ENCODE assay signal across 26 mouse cellular contexts in the genomic region with DNA sequence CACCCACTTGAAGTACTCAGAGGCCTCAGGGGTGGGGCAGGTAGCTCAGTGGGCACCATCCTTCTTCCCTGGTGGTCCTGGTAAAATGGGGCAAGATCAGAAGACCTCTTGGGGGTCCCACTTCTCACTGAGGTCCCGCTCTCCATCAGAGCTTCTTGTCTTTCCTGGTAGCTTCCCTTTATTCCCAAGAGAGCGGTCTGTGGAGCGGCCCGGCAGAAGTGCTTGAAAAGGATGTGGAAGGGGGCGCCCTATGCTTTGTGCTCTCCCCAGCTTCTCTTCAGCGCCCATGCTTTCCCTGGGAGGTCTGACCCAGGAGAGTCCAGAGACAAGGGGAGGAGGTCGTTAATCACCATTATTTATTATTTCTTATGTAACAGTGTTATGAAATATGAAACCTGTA. TPM values are rescaled to one million over a fixed set of nuclear protein-coding genes. Genes with fewer than 3 reads are reported as not detected.
DNase-seq lines count a peak whose midpoint lies in the region; ATAC-seq and TF ChIP-seq lines count a peak whose summit lies in the region.
"Had no signal": no experiment of that assay in that cellular context is flagged by ENCODE, and none has a peak within 500 bp of the region (broad histone marks: within the 10 kb centered on the region; RNA-seq: fewer than 3 reads in every experiment).

No protein-coding gene starts in this region.

- no peak for ATAC-seq in lung, embryonic 14.5 days (ENCODE audit: insufficient read depth)
- no peak for ATAC-seq in limb, embryonic 11.5 days (ENCODE audit: insufficient number of reproducible peaks, low FRiP score, low TSS enrichment, low read depth)
- ATAC-seq: CD4-positive, CD25-positive, alpha-beta regulatory T cell, adult 4 months; forebrain, embryonic 16.5 days; inflammation-experienced regulatory T-cells, adult 6 months; lung, postnatal 0 days had no signal

- no peak overlapping the region for H3K4me2 ChIP-seq in lung, embryonic 14.5 days
- peak overlapping the region; percentile 18; the same call in 1 of the 2 replicates for H3K4me2 ChIP-seq in limb, embryonic 11.5 days (ENCODE audit: low read depth, severe bottlenecking)
- H3K4me2 ChIP-seq: hindbrain, embryonic 14.5 days; limb, embryonic 13.5 days; liver, embryonic 11.5 days had no signal

- H3K27me3 ChIP-seq in heart, embryonic 10.5 days (ENCODE audit: insufficient read depth, poor library complexity, severe bottlenecking) = peaks cover 34% of the 10 kb centered on the region
- no peaks in the 10 kb centered on the region for H3K27me3 ChIP-seq in lung, embryonic 14.5 days (ENCODE audit: insufficient read depth, low read length)
- peaks cover 70% of the 10 kb centered on the region for H3K27me3 ChIP-seq in embryonic facial prominence, embryonic 10.5 days (replicated peaks; ENCODE audit: low read depth, poor library complexity, severe bottlenecking)
- no peaks in the 10 kb centered on the region for H3K27me3 ChIP-seq in limb, embryonic 11.5 days (ENCODE audit: control insufficient read depth, insufficient read depth, low read length)
- no peaks in the 10 kb centered on the region for H3K27me3 ChIP-seq in cerebellum, adult 2 months (ENCODE audit: control insufficient read depth, insufficient read depth, low read length)
- H3K27me3 ChIP-seq: limb, embryonic 13.5 days had no signal

- WGBS in heart, embryonic 10.5 days = 76% methylated on average over 7 of the region's 7 CpGs
- 45% methylated on average over 7 of the region's 7 CpGs for WGBS in lung, embryonic 14.5 days
- WGBS in embryonic facial prominence, embryonic 10.5 days = 63% methylated on average over 7 of the region's 7 CpGs
- 60% methylated on average over 7 of the region's 7 CpGs for WGBS in limb, embryonic 11.5 days
- 91% methylated on average over 7 of the region's 7 CpGs for WGBS in cerebellum, adult 2 months

- TF ChIP-seq POLR2A in cerebellum, adult 2 months (IDR thresholded peaks at IDR 0.05; ENCODE audit: borderline replicate concordance, insufficient read depth, low read length) = no peak

- TF ChIP-seq CTCF in lung, embryonic 14.5 days (IDR thresholded peaks at IDR 0.05; ENCODE audit: low read depth) = no peak
- TF ChIP-seq CTCF in cerebellum, adult 2 months (IDR thresholded peaks at IDR 0.05; ENCODE audit: borderline replicate concordance, insufficient read depth, low read depth, low read length) = no peak

- H3K4me1 ChIP-seq in heart, embryonic 10.5 days = peaks cover 66% of the 10 kb centered on the region
- H3K4me1 ChIP-seq in lung, embryonic 14.5 days (ENCODE audit: insufficient read depth) = peaks cover 49% of the 10 kb centered on the region
- peaks cover 85% of the 10 kb centered on the region for H3K4me1 ChIP-seq in embryonic facial prominence, embryonic 10.5 days
- H3K4me1 ChIP-seq in limb, embryonic 11.5 days (ENCODE audit: control insufficient read depth, insufficient read depth, low read length) = peaks cover 42% of the 10 kb centered on the region
- peaks cover 7% of the 10 kb centered on the region; the same call in 1 of the 2 replicates for H3K4me1 ChIP-seq in cerebellum, adult 2 months (ENCODE audit: control insufficient read depth, insufficient read depth, low read length)

- H3K9ac ChIP-seq in lung, embryonic 14.5 days = peak overlapping the region; percentile 1
- no peak overlapping the region for H3K9ac ChIP-seq in limb, embryonic 11.5 days (ENCODE audit: low read length)
- H3K9ac ChIP-seq: hindbrain, embryonic 14.5 days had no signal

- H3K9me3 ChIP-seq in heart, embryonic 10.5 days = no peaks in the 10 kb centered on the region
- H3K9me3 ChIP-seq in lung, embryonic 14.5 days (ENCODE audit: low read depth, low read length) = no peaks in the 10 kb centered on the region
- H3K9me3 ChIP-seq in embryonic facial prominence, embryonic 10.5 days = no peaks in the 10 kb centered on the region
- H3K9me3 ChIP-seq in limb, embryonic 11.5 days (ENCODE audit: control insufficient read depth, low read length) = no peaks in the 10 kb centered on the region
- H3K9me3 ChIP-seq: limb, embryonic 13.5 days had no signal

- H3K4me3 ChIP-seq in heart, embryonic 10.5 days = no peak overlapping the region
- H3K4me3 ChIP-seq in lung, embryonic 14.5 days (ENCODE audit: low read depth, low read length) = no peak overlapping the region
- peak overlapping the region; percentile 28; the same call in 1 of the 2 replicates for H3K4me3 ChIP-seq in embryonic facial prominence, embryonic 10.5 days
- no peak overlapping the region for H3K4me3 ChIP-seq in limb, embryonic 11.5 days (ENCODE audit: low read depth, low read length)
- no peak overlapping the region for H3K4me3 ChIP-seq in cerebellum, adult 2 months (replicated peaks; ENCODE audit: insufficient read depth, low read depth, low read length)
- H3K4me3 ChIP-seq: limb, embryonic 13.5 days had no signal

- DNase-seq in heart, embryonic 10.5 days (ENCODE audit: low spot score) = no peak
- no peak for DNase-seq in heart, postnatal 36 days
- DNase-seq in lung, embryonic 14.5 days = no peak
- no peak for DNase-seq in lung, postnatal 10 days
- no peak for DNase-seq in embryonic facial prominence, embryonic 10.5 days (ENCODE audit: low spot score)
- DNase-seq in limb, embryonic 11.5 days (ENCODE audit: low spot score) = peak; percentile 25
- DNase-seq in cerebellum, adult 2 months = no peak
- DNase-seq: adrenal gland, postnatal 36 days; cerebellum, adult 8-10 months; cerebellum, postnatal 25 days; gastrocnemius, postnatal 10 days; heart, postnatal 4 days; kidney, adult 8-10 months; kidney, postnatal 25 days; midbrain, embryonic 14.5 days; right cerebral cortex, adult 18-20 months; right cerebral cortex, postnatal 4 days had no signal

- peak overlapping the region; percentile 37; the same call in 1 of the 2 replicates for H3K27ac ChIP-seq in heart, embryonic 10.5 days
- peak overlapping the region; percentile 61 for H3K27ac ChIP-seq in lung, embryonic 14.5 days (ENCODE audit: low read depth)
- peak overlapping the region; percentile 60 for H3K27ac ChIP-seq in embryonic facial prominence, embryonic 10.5 days (replicated peaks)
- no peak overlapping the region for H3K27ac ChIP-seq in limb, embryonic 11.5 days (replicated peaks; ENCODE audit: low read depth, low read length)
- H3K27ac ChIP-seq in cerebellum, adult 2 months (ENCODE audit: insufficient read depth, low read length) = no peak overlapping the region
- H3K27ac ChIP-seq: hindbrain, embryonic 14.5 days; limb, embryonic 13.5 days; macrophage had no signal

- intact Hi-C loops in heart, postnatal 36 days (cut with DNase I) = no loop called here

- no peaks in the 10 kb centered on the region for H3K36me3 ChIP-seq in heart, embryonic 10.5 days
- H3K36me3 ChIP-seq in lung, embryonic 14.5 days (ENCODE audit: insufficient read depth) = no peaks in the 10 kb centered on the region
- no peaks in the 10 kb centered on the region for H3K36me3 ChIP-seq in embryonic facial prominence, embryonic 10.5 days (replicated peaks)
- no peaks in the 10 kb centered on the region for H3K36me3 ChIP-seq in limb, embryonic 11.5 days (ENCODE audit: control insufficient read depth, insufficient read depth, low read length)
- H3K36me3 ChIP-seq: limb, embryonic 13.5 days had no signal

RNA-seq across cellular contexts. Expression of gene Pgf, which starts 19.8 kb away (rescaled TPM):
- 9.3 and 13.6 TPM in 2 replicates for polyA plus RNA-seq in heart, embryonic 10.5 days (2016; fragmentation: Nextera tagmentation; extraction: Ambion mirVana)
- 1 to 10 TPM; 3.4 to 4.6 TPM for total RNA-seq in heart, postnatal 36 days (2021)
- polyA plus RNA-seq in lung, embryonic 14.5 days (2014; fragmentation: Nextera tagmentation; extraction: Ambion mirVana) = 10.9 and 14.6 TPM in 2 replicates
- 9.3 and 9.8 TPM in 2 replicates for polyA plus RNA-seq in embryonic facial prominence, embryonic 10.5 days (2016; fragmentation: Nextera tagmentation; extraction: Ambion mirVana)
- polyA plus RNA-seq in limb, embryonic 11.5 days (2014; fragmentation: Nextera tagmentation; extraction: Ambion mirVana) = 13.4 and 13.5 TPM in 2 replicates
- 5.1 and 6.1 TPM in 2 replicates for polyA plus RNA-seq in cerebellum, adult 2 months (2012; rRNA removed)
- total RNA-seq: megakaryocyte-erythroid progenitor cell, adult 5-6 weeks had no signal
- polyA plus RNA-seq: CD4-positive, CD25-positive, alpha-beta regulatory T cell, adult 4 months; inflammation-experienced regulatory T-cells, adult 6 months had no signal

RNA-seq across cellular contexts. Expression of gene Eif2b2, which starts 21.9 kb away (rescaled TPM):
- polyA plus RNA-seq in heart, embryonic 10.5 days (2016; fragmentation: Nextera tagmentation; extraction: Ambion mirVana) = 71.5 and 91.3 TPM in 2 replicates
- total RNA-seq in heart, postnatal 36 days (2021) = 10 to 100 TPM; 42.7 to 47.7 TPM
- polyA plus RNA-seq in lung, embryonic 14.5 days (2014; fragmentation: Nextera tagmentation; extraction: Ambion mirVana) = 91.4 and 99.9 TPM in 2 replicates
- 119 and 122 TPM in 2 replicates for polyA plus RNA-seq in embryonic facial prominence, embryonic 10.5 days (2016; fragmentation: Nextera tagmentation; extraction: Ambion mirVana)
- 102 and 103 TPM in 2 replicates for polyA plus RNA-seq in limb, embryonic 11.5 days (2014; fragmentation: Nextera tagmentation; extraction: Ambion mirVana)
- 105 and 109 TPM in 2 replicates for polyA plus RNA-seq in cerebellum, adult 2 months (2012; rRNA removed)

RNA-seq across cellular contexts. Expression of gene Rps6kl1, which starts 46.3 kb away (rescaled TPM):
- 1.4 and 1.5 TPM in 2 replicates for polyA plus RNA-seq in heart, embryonic 10.5 days (2016; fragmentation: Nextera tagmentation; extraction: Ambion mirVana)
- 1 to 10 TPM; 3.6 to 3.9 TPM for total RNA-seq in heart, postnatal 36 days (2021)
- 0.91 and 1.0 TPM in 2 replicates for polyA plus RNA-seq in lung, embryonic 14.5 days (2014; fragmentation: Nextera tagmentation; extraction: Ambion mirVana)
- 2.0 and 2.2 TPM in 2 replicates for polyA plus RNA-seq in embryonic facial prominence, embryonic 10.5 days (2016; fragmentation: Nextera tagmentation; extraction: Ambion mirVana)
- polyA plus RNA-seq in limb, embryonic 11.5 days (2014; fragmentation: Nextera tagmentation; extraction: Ambion mirVana) = 0.51 and 0.61 TPM in 2 replicates
- polyA plus RNA-seq in cerebellum, adult 2 months (2012; rRNA removed) = 35.2 and 36.5 TPM in 2 replicates
- total RNA-seq: megakaryocyte-erythroid progenitor cell, adult 5-6 weeks had no signal
- polyA plus RNA-seq: macrophage had no signal

Comparison
In these comparisons a context has a peak if more than half of its experiments do, and no peak if none do; other contexts are left out.
1. H3K27ac ChIP-seq: peak in heart, embryonic 10.5 days (single experiment), lung, embryonic 14.5 days (single experiment) and embryonic facial prominence, embryonic 10.5 days (single experiment); none in limb, embryonic 11.5 days (single experiment) and cerebellum, adult 2 months (single experiment).
2. RNA of gene Rps6kl1, which starts 46.3 kb away (polyA plus RNA-seq): 35.2 to 36.5 TPM in cerebellum, adult 2 months; 2.0 to 2.2 TPM in embryonic facial prominence, embryonic 10.5 days, 1.4 to 1.5 TPM in heart, embryonic 10.5 days, 0.91 to 1.0 TPM in lung, embryonic 14.5 days and 0.51 to 0.61 TPM in limb, embryonic 11.5 days; every median in the first group is over 10 times any median in the second.